Comparison of ENCODE assay signal across 17 mouse cellular contexts in the genomic region with DNA sequence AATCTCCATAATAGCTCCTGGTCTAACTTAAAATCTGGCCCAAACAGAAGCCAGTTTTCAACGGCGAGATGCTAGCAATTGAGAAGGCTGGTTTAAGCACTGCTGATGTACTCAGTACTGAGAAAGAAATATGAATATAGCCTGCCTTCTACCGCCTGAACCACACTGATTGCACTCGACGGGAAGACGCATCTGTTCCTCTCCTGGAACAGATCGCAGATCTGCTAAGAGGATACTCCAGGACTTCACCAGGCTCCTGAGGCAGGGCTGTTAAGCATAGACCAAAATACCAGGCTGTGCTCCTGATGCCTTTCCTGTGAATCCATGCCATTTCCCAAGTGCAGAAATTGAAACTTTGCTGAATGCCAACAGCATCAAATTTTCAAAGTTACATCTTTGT.
DNase-seq lines count a peak whose midpoint lies in the region; ATAC-seq and TF ChIP-seq lines count a peak whose summit lies in the region.
"Had no signal": no experiment of that assay in that cellular context is flagged by ENCODE, and none has a peak within 500 bp of the region (broad histone marks: within the 10 kb centered on the region; RNA-seq: fewer than 3 reads in every experiment).

No protein-coding gene starts in this region.

- no peak for TF ChIP-seq CTCF in brain, embryonic 14.5 days (IDR thresholded peaks at IDR 0.05; ENCODE audit: borderline replicate concordance, extremely low read depth, insufficient read depth, insufficient read length)

- intact Hi-C loops in gastrocnemius, postnatal 36 days (cut with DNase I): no loop called here

- no peak for DNase-seq in frontal cortex, adult 2 months (ENCODE audit: extremely low spot score in 1 of 2, low spot score in 1 of 2)
- DNase-seq in right cerebral cortex, postnatal 4 days: peak; percentile 2
- no peak for DNase-seq in right cerebral cortex, adult 2 months (ENCODE audit: low spot score in 2 of 2)
- DNase-seq in brain, embryonic 14.5 days (ENCODE audit: low read depth): peak; percentile 18
- DNase-seq in gastrocnemius, postnatal 36 days: no peak
- no peak for DNase-seq in cerebellum, adult 11 months
- DNase-seq: adrenal gland, adult 2 months; adrenal gland, postnatal 10 days; adrenal gland, postnatal 25 days; cerebellum, adult 11-12 months; cerebellum, adult 2 months; cerebellum, adult 9-10 months; cerebellum, postnatal 10 days; cerebellum, postnatal 25 days had no signal

- no peak for TF ChIP-seq POLR2A in brain, embryonic 14.5 days (IDR thresholded peaks at IDR 0.05; ENCODE audit: borderline replicate concordance, extremely low read depth, insufficient read depth, insufficient read length, poor library complexity, severe bottlenecking)

- ATAC-seq in frontal cortex, adult (ENCODE audit: low TSS enrichment): 0 out of 2 replicates have a peak, but pooled peaks have one; percentile 64
- ATAC-seq: forebrain, embryonic 14.5 days; forebrain, embryonic 16.5 days had no signal

Comparison
In these comparisons a context has a peak if more than half of its experiments do, and no peak if none do; other contexts are left out.
1. DNase-seq: peak in right cerebral cortex, postnatal 4 days (single experiment) and brain, embryonic 14.5 days (single experiment); none in frontal cortex, adult 2 months (0 of 2), right cerebral cortex, adult 2 months (0 of 2), gastrocnemius, postnatal 36 days (0 of 2) and cerebellum, adult 11 months (single experiment).